Mouse (Mus musculus) liver, embryonic 11.5 days (tissue): ENCODE measurements around the gene Creb3l1. TPM values are rescaled to one million over a fixed set of nuclear protein-coding genes. Genes with fewer than 3 reads are reported as not detected.

Experiments
- ATAC-seq: fragments of 200-750 bp; cut with Nextera tagmentation; replicated peaks from 2 replicates; pipeline ENCODE4 v1.8.0; 2017; ENCODE audit warnings: moderate number of reproducible peaks, mild to moderate bottlenecking, moderate TSS enrichment, moderate library complexity; ENCODE audit not compliant: low FRiP score
- DNase-seq: peaks from one replicate; pipeline ENCODE4 v3.0.0-alpha.2; 2017; ENCODE audit warnings: low spot score
- H3K27ac ChIP-seq: fragments of 300-500 bp; sonication (generic); 2 replicates; pipeline ENCODE4 v1.5.1; 2014; ENCODE audit warnings: mild to moderate bottlenecking, low read depth, low read length, control low read depth
- H3K27me3 ChIP-seq: fragments of 300-500 bp; sonication (generic); replicated peaks from 2 replicates; pipeline ENCODE4 v1.6.1; 2014; ENCODE audit warnings: low read length, mixed read lengths; ENCODE audit not compliant: control insufficient read depth, insufficient read depth
- H3K36me3 ChIP-seq: fragments of 300-500 bp; sonication (generic); 2 replicates; pipeline ENCODE4 v1.6.1; 2014; ENCODE audit warnings: mild to moderate bottlenecking, low read length, moderate library complexity, mixed read lengths; ENCODE audit not compliant: control insufficient read depth, insufficient read depth
- H3K4me1 ChIP-seq: fragments of 300-500 bp; sonication (generic); replicated peaks from 2 replicates; pipeline ENCODE4 v1.6.1; 2014; ENCODE audit warnings: low read length, mixed read lengths; ENCODE audit not compliant: control insufficient read depth, insufficient read depth
- H3K4me2 ChIP-seq: fragments of 300-500 bp; sonication (generic); 2 replicates; pipeline ENCODE4 v1.6.1; 2014; ENCODE audit warnings: mild to moderate bottlenecking, control low read depth, moderate library complexity
- H3K4me3 ChIP-seq: fragments of 300-500 bp; sonication (generic); 2 replicates; pipeline ENCODE4 v1.5.1; 2014; ENCODE audit warnings: low read depth, low read length, control low read depth
- H3K9ac ChIP-seq: fragments of 300-500 bp; sonication (generic); 2 replicates; pipeline ENCODE4 v1.6.1; 2014; ENCODE audit warnings: low read depth, low read length, control low read depth
- H3K9me3 ChIP-seq: fragments of 300-500 bp; sonication (generic); 2 replicates; pipeline ENCODE4 v1.6.1; 2016; ENCODE audit warnings: low read length, inconsistent platforms, mixed read lengths; ENCODE audit not compliant: control insufficient read depth
- WGBS: fragments of 180-500 bp; shearing (Covaris S2); extraction: QIAGEN DNeasy Blood & Tissue Kit; methylation state at CpG from one replicate; pipeline ENCODE4 v1.1.7; 2014; 5-methylcytosine and 5-hydroxymethylcytosine counted together
- microRNA-seq: library from miRNA; unstranded; fragments of <30 nt; microRNA quantifications from one replicate; pipeline ENCODE4, GENCODE M21; 2017; ENCODE audit warnings: borderline number of aligned reads
- polyA plus RNA-seq: library from polyadenylated mRNA; unstranded; fragments of >200 nt; fragmentation: Nextera tagmentation; extraction: Ambion mirVana; gene quantifications from 2 replicates; pipeline ENCODE4 v1.2.1, GENCODE M21; 2014

The Creb3l1 gene
- polyA plus RNA-seq, 1 experiment from 2014 or later = 6.1 TPM

DNA sequence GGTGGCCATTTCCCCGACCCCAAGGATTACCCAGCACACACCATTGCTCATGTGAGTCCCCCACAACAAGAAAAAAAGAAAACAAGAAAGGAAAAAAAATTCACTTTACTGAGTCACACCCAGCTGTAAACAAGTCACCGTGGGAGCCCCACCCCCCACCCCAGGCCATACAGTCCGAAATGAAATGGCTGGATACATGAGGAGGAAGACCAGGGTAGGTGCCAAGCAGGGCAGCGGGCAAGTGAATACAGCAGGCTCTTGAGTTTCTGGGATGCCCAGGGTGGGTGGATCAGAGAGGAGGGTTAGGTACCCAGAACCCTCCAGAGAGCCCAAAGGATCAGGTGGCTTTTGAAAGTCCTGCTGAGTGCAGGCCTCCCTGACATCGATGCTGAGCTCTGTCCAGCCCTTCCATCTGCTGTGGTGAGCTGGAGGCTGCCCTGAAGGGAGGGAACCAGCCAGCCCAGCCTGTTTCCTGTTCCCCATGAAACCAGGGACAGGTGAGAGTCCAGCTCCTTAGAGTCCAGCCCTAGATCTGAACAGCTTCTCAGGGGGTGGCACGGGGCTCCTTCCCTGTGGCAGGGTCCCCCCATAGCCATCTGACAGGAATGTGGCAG is 91.5 kb downstream of the Creb3l1 start:
- DNase-seq (no peak), ATAC-seq (peak; percentile 13; the same call in 1 of the 2 replicates)
- H3K27ac ChIP-seq = peak overlapping the region; percentile 87
- H3K4me1 ChIP-seq = peaks cover 44% of the 10 kb centered on the region
- H3K36me3 ChIP-seq = peaks cover 35% of the 10 kb centered on the region
- no peaks in the 10 kb centered on the region for H3K27me3 ChIP-seq
- peak overlapping the region; percentile 79 for H3K4me2 ChIP-seq
- peak overlapping the region; percentile 77 for H3K9ac ChIP-seq
- H3K4me3 ChIP-seq = peak overlapping the region; percentile 62; the same call in 1 of the 2 replicates
- no peaks in the 10 kb centered on the region for H3K9me3 ChIP-seq
- WGBS = 24% methylated on average over 6 of the region's 6 CpGs

Small RNA genes lying within 50 kb of the gene (microRNA-seq; reads per million reads assigned to microRNA genes)
- 1.4 reads per million for gene Mir6999

Other genes starting within 250 kb of the Creb3l1 start
- gene Chrm4, start 97.3 kb downstream of the Creb3l1 start, polyA plus RNA-seq = 0.34 and 0.36 TPM in 2 replicates
- 461 and 501 TPM in 2 replicates for gene Mdk, start 92.2 kb downstream of the Creb3l1 start, polyA plus RNA-seq
- 3.7 and 4.8 TPM in 2 replicates for gene Gm9821, start 78.8 kb downstream of the Creb3l1 start, polyA plus RNA-seq
- 81.4 and 85.9 TPM in 2 replicates for gene Dgkz, start 48.6 kb downstream of the Creb3l1 start, polyA plus RNA-seq
- gene Phf21a, start 68.6 kb upstream of the Creb3l1 start, polyA plus RNA-seq = 12.5 and 12.7 TPM in 2 replicates